Mouse (Mus musculus): ENCODE data around the gene Atad3a.

Atad3a gene

DNA sequence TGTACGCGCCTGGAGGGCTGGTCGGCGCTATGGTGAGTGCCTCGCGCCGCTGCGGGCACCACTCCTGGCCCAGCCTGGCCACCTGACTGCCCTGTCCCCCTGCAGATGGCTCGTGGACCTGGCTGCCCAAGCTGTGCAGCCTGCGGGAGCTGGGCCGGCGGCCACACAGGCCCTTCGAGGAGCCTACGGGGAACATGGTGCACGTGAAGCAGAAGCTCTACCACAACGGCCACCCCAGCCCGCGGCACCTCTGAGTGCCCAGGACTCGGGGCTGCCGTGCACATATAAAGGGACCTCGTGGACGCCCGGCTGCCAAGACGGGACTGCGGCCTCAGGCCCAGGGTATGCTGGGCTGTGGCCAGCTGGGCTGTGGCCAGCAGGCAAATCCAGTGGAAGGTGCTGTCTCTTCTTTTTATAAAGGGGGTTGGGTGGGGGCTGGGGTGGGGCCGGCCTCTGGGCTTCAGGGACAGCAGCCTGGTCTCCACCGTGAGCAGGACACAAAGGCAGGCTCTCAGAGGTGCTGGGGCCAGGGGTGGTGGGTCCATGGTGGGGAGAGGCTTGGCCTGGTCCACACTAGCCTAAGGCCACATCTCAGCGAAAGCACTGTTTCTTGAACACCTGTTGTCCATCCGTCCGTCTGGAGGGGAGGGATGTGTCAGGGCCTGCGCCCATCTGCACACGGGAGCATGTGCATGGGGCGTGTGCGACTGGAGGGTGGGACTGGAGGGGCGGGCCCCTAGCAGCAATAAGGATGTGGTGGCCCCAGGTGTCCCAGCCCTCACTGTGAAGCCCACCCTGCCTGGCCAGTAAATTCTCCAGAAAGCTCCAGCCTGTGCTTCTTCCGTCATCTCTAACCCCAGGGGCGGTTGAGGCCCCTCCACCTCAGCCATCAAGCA is 20.9 kb downstream of the Atad3a start:
- no peak for DNase-seq (ENCODE audit: extremely low read depth, insufficient read length, low spot score)

DNA sequence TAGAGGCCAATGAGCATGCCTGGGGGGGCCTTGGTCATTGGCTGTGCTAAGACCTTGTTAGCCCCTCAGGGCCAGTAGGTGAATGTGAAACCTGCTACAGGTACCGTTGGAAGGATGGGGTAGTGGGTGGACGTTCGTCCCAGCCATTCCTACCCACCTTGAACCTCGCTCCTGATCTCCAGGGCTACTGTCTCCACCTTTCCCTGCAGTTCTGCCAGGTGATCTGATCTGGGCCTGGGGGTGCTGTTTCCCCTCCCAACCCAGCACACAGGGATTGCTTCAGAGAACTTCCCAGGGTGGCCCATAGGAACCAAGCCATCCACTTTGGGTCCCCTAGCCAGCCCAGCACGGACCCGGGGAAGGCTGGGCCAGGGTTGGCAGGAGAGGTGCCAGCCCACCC is 21.7 kb downstream of the Atad3a start:
- DNase-seq (ENCODE audit: extremely low read depth, insufficient read length, low spot score), result no peak

DNA sequence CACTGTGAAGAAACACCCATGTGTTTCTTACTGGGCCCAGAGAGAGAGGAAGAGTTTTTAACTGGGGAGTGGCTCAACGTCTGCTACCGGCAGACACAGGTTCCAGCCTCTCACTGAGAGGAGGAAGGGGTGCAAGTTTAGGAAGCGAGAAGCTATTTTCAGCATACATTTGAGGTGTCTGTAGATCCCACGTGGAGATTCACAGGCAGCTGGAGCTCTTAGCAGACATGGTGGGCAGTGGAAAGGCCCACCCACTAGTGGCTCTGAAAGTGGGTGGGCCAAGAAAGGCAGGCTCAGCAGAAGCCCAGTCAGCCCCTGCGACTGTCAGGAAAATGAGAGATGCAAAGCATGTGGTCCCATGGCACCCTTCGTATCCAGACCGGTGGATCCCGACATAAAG is 22.6 kb downstream of the Atad3a start:
- no peak for DNase-seq (ENCODE audit: extremely low read depth, insufficient read length, low spot score)

GRCm38 (mm10) chr4:155736421-155736820 is 24.5 kb downstream of the Atad3a start:
- DNase-seq (ENCODE audit: extremely low read depth, insufficient read length, low spot score), result no peak

- no peak for DNase-seq (ENCODE audit: extremely low read depth, insufficient read length, low spot score)
Observed at GRCm38 (mm10) chr4:155735788-155736187, 25.1 kb downstream of the Atad3a start.

DNA sequence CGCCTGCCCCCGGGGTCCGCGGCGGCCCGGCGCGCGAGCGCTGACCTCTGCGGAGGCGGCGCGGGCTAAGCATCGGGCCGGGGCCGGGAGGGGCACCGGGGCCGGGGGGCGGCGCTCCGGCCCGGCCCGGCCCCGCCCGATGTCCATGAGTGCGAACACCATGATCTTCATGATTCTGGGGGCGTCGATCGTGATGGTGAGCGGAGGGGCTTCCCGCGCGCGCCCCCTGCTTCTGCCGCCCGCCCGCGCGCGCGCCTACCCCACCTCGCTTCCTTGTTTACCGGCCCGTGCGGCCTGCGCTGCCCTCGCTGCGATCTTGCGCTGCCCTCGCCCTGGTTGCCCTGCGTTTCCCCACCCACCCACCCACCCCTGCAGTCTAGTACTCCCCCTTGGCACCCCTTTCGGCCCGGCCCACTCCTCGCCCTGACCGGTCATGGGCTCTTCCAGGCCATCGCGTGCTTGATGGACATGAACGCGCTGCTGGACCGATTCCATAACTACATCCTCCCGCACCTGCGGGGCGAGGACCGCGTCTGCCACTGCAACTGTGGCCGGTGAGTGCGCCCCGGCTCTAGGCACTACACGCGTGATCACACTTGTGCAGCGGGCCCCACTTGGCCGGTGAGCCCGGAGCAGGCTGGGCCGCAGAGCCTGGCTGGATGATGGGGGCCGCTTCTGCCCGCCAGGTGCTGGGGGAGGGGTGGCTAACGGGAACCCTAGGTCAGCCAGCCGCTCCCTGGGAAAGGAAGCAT is 25.8 kb downstream of the Atad3a start:
- DNase-seq (ENCODE audit: extremely low read depth, insufficient read length, low spot score), result peak; percentile 62

DNA sequence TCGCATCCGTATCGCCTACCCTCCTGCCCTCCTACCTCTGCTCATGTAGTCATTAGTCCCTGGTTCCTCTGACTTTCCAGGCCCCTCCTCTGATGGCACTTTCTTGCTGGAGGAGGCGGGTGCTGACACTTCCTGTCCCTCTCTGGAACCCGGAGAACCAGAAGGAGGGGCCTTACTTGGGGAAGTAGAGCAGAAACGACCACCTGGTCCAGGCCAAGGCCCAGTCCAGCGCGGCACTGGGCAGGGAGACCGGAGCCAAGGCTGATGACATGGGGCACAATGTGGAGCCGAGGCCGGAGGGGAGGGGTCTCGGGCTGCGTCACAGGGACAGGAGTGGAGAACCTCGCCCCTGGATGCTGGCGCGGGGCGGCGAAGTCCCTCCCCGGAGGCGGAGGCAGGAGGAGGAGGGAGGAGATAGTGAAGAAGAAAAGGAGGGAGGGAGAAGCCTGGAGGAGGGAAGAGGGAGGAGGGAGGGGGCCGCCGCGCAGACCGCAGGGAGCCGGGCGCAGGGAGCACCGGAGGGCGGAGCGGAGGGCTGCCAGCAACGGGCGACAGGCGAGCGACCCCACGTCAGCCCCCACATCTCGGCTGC is 26.4 kb downstream of the Atad3a start, which contains the start of gene Tmem240:
Gene Tmem240, plus strand, starts transcription at position 451 of the 592 bp plus-strand sequence.
- peak; percentile 95 for DNase-seq (ENCODE audit: extremely low read depth, insufficient read length, low spot score)

DNA sequence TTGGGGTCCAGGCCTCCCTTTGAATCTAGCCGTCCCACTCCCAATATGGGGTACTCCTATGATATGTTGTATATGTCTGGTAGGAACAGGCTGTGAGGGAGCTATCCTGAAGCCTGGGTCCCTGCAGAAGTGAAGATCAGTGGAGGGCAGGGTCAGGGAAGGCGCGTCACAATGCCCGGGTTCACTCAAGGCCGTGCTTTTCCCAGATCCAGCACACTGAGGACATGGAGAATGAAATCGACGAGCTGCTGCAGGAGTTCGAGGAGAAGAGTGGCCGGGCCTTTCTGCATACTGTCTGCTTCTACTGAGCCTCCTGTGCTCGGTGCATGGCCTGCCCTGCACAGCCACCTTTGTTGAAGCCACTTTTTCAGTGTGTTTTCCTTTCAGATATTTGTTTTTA is 27.6 kb downstream of the Atad3a start:
- DNase-seq (ENCODE audit: extremely low read depth, insufficient read length, low spot score), result no peak

GRCm38 (mm10) chr4:155727993-155728392 is 32.9 kb downstream of the Atad3a start:
- no peak for DNase-seq (ENCODE audit: extremely low read depth, insufficient read length, low spot score)

DNA sequence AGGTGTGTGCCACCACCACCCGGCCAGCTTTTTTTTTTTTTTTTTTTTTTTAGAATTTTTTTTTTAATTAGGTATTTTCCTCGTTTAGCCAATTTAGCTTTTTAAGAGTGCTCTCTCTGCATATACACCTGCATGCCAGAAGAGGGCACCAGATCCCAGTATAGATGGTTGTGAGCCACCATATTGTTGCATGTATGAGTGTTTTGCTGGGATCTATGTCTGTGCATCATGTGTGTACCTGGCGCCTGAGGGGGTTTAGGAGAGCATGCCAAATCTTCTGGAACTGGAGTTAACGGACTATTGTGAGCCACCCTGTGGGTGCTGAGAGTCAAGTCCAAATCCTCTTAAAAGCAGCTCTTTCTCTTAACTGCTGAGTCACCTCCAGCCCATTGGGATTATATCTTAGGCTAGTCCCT is 39.2 kb downstream of the Atad3a start:
- DNase-seq (ENCODE audit: extremely low read depth, insufficient read length, low spot score), result no peak

GRCm38 (mm10) chr4:155710521-155711252 is 50.2 kb downstream of the Atad3a start:
- DNase-seq (ENCODE audit: extremely low read depth, insufficient read length, low spot score), result no peak

DNA sequence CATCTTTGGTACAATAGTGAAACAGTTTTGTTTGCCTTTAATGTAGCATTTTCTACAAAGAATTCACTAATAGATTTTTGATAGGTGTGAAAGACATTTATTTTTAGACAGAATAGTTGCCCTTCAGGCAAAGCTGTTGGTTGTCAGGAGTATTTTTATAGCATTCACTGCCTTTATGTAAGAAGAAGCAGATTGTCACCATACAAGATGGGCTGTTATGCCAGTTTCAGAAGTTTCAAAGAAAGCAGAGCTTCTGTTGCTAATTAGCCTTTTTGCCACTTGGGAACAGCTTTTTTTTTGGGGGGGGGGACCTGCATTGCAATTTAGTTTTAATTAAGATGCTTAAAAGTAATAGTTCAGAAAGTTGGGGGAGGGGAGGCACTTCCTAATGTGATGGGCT is 51.9 kb downstream of the Atad3a start:
- DNase-seq (ENCODE audit: extremely low read depth, insufficient read length, low spot score), result no peak

GRCm38 (mm10) chr4:155708582-155708981 is 52.3 kb downstream of the Atad3a start:
- no peak for DNase-seq (ENCODE audit: extremely low read depth, insufficient read length, low spot score)

DNA sequence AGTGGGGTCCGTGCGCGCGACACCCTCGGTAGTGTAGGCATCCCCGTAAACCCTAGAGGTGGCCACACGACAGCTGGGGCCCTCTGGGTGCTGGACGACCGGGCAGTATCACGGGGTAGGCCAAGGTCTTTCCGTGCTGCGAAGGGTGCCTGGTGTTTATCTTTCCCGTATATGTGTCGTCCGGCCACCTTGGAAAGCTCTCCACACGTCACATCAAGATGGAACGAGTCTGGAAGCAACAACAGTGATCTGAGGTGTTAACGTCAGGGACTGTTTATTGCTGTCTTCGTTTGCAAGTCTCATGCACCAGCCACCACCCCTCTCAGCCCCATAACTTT is 55.3 kb downstream of the Atad3a start:
- DNase-seq (ENCODE audit: extremely low read depth, insufficient read length, low spot score), result no peak

GRCm38 (mm10) chr4:155704721-155705591 is 55.9 kb downstream of the Atad3a start, which contains the start of gene Ssu72:
TSS of gene Ssu72 (plus strand) at chr4:155704800.
- peak; percentile 92 for DNase-seq (ENCODE audit: extremely low read depth, insufficient read length, low spot score)

DNA sequence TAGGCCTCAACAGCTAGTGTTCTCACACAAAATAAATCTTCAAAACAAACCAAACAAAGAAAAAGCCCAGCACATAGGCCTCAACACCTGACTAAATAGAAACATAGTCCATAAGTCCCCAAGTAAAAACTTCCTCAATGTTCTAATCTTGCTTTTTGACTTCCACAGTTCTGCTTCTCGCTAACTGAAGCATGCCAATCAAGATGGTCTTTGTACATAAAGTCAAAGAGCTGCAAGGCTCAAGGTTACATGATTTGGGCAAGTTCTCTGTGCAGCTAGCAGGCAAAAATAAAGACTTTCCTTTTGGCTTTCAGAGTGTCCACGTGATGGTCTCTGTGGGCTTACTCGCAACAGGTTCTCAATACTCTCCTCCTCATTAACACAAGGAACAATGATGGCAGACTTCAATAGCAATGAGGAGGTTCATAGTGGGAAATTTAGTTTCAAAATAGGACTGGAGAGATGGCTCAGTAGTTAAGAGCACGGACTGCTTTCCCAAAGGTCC is 57.4 kb downstream of the Atad3a start:
- no peak for DNase-seq (ENCODE audit: extremely low read depth, insufficient read length, low spot score)

GRCm38 (mm10) chr4:155700425-155700824 is 60.5 kb downstream of the Atad3a start:
- no peak for DNase-seq (ENCODE audit: extremely low read depth, insufficient read length, low spot score)

DNA sequence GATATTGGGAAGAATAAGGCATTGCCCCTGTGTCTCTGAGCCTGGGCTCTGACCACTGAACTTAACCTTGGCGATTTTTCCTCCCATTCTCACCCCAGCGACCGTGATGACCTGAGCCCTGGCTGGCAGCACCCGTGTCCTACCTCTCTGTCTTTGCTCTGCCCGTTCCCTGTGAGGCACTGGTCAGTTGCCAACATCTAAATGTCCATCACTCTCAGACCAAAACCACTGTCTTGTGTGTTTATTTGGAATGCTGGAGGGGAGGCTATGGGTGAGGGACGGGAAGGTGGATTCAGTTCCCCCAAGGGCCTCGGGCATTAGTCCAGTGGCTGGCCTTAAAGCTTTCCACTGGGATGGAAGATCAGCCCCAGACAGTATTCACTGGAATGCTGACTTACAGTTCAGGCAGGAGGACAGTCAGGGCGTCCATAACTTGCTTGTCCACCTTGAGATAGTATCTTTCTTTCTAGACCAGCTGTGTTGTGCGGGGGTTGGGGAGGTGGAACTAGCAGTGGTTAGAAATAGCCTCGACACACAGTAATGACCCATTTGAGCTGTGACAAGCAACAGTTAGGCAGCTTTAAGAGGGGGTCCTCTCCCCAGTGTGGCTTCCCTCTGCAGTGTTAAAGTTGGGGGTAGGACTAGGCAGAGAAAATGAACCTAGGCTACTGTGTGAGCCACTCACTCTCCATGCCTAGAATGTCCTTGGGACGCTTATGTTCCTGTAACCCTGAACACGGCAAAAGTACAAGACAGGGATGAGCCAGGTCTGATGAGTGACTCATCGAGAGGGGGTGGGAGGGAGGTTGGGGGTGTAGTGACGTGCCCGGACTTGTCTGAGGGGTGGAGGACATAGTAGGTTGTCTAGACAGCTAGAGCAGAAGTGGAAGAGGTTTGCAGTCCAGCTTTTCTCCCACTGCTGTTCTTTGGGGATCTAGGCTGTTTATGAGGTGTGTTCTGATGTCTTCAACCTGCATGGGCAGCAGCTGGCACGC is 64.3 kb downstream of the Atad3a start:
- DNase-seq (ENCODE audit: extremely low read depth, insufficient read length, low spot score), result no peak
